Mouse (Mus musculus) hindbrain, embryonic 11.5 days (tissue): Measurements from ENCODE around the gene Cd8a. TPM values are rescaled to one million over a fixed set of nuclear protein-coding genes. Genes with fewer than 3 reads are reported as not detected.

ENCODE experiments used
- ATAC-seq: fragments of 200-750 bp; cut with Nextera tagmentation; 2 replicates; pipeline ENCODE4 v1.8.0; 2017; ENCODE audit warnings: mild to moderate bottlenecking, moderate TSS enrichment, moderate library complexity; ENCODE audit not compliant: low FRiP score
- DNase-seq: peaks from one replicate; pipeline ENCODE4 v3.0.0-alpha.2; 2015; ENCODE audit warnings: low spot score
- H3K27ac ChIP-seq: fragments of 300-500 bp; sonication (generic); 2 replicates; pipeline ENCODE4 v1.5.1; 2014; ENCODE audit warnings: mild to moderate bottlenecking, low read depth, low read length
- H3K27me3 ChIP-seq: fragments of 300-500 bp; sonication (generic); 2 replicates; pipeline ENCODE4 v1.6.1; 2014; ENCODE audit warnings: mild to moderate bottlenecking, low read length, moderate library complexity, mixed read lengths; ENCODE audit not compliant: control insufficient read depth, insufficient read depth
- H3K36me3 ChIP-seq: fragments of 300-500 bp; sonication (generic); 2 replicates; pipeline ENCODE4 v1.6.1; 2014; ENCODE audit warnings: mild to moderate bottlenecking, low read length, moderate library complexity, mixed read lengths; ENCODE audit not compliant: control insufficient read depth, insufficient read depth
- H3K4me1 ChIP-seq: fragments of 300-500 bp; sonication (generic); replicated peaks from 2 replicates; pipeline ENCODE4 v1.6.1; 2014; ENCODE audit warnings: low read length, mixed read lengths; ENCODE audit not compliant: control insufficient read depth, insufficient read depth
- H3K4me2 ChIP-seq: fragments of 300-500 bp; sonication (generic); replicated peaks from 2 replicates; pipeline ENCODE4 v1.6.1; 2014; ENCODE audit warnings: mild to moderate bottlenecking, low read depth, low read length
- H3K4me3 ChIP-seq: fragments of 300-500 bp; sonication (generic); 2 replicates; pipeline ENCODE4 v1.5.1; 2014; ENCODE audit warnings: low read depth, low read length
- H3K9ac ChIP-seq: fragments of 300-500 bp; sonication (generic); 2 replicates; pipeline ENCODE4 v1.6.1; 2014; ENCODE audit warnings: low read depth, low read length
- H3K9me3 ChIP-seq: fragments of 300-500 bp; sonication (generic); 2 replicates; pipeline ENCODE4 v1.6.1; 2016; ENCODE audit warnings: low read length; ENCODE audit not compliant: control insufficient read depth
- WGBS: fragments of 180-500 bp; shearing (Covaris S2); extraction: QIAGEN DNeasy Blood & Tissue Kit; methylation state at CpG from one replicate; pipeline ENCODE4 v1.1.7; 2014; 5-methylcytosine and 5-hydroxymethylcytosine counted together
- polyA plus RNA-seq: library from polyadenylated mRNA; unstranded; fragments of >200 nt; fragmentation: Nextera tagmentation; extraction: Ambion mirVana; gene quantifications from 2 replicates; pipeline ENCODE4 v1.2.1, GENCODE M21; 2014

Cd8a gene
- polyA plus RNA-seq, 1 experiment from 2014 or later = not detected

GRCm38 (mm10) chr6:71360221-71360620, 13.0 kb upstream of the Cd8a start:
- no peaks in the 10 kb centered on the region for H3K36me3 ChIP-seq
- ATAC-seq (no peak), DNase-seq (no peak)
- no peak overlapping the region for H3K4me3 ChIP-seq
- WGBS = 88% methylated on average over 4 of the region's 4 CpGs
- H3K27me3 ChIP-seq = no peaks in the 10 kb centered on the region
- H3K4me2 ChIP-seq = no peak overlapping the region
- H3K9ac ChIP-seq = no peak overlapping the region
- no peaks in the 10 kb centered on the region for H3K4me1 ChIP-seq
- no peaks in the 10 kb centered on the region for H3K9me3 ChIP-seq
- H3K27ac ChIP-seq = no peak overlapping the region

- no peak overlapping the region for H3K27ac ChIP-seq
- ATAC-seq (no peak), DNase-seq (no peak)
- H3K27me3 ChIP-seq = no peaks in the 10 kb centered on the region
- no peak overlapping the region for H3K9ac ChIP-seq
- 71% methylated on average over 5 of the region's 5 CpGs for WGBS
- no peaks in the 10 kb centered on the region for H3K4me1 ChIP-seq
- H3K4me3 ChIP-seq = no peak overlapping the region
- no peak overlapping the region for H3K4me2 ChIP-seq
- no peaks in the 10 kb centered on the region for H3K9me3 ChIP-seq
- no peaks in the 10 kb centered on the region for H3K36me3 ChIP-seq
Observed at GRCm38 (mm10) chr6:71360751-71361150, 12.5 kb upstream of the Cd8a start.

- Histone ChIP-seq H3K9me3 (no peaks in the 10 kb centered on the region), H3K4me2 (no peak overlapping the region), H3K4me3 (no peak overlapping the region), H3K27me3 (no peaks in the 10 kb centered on the region), H3K9ac (no peak overlapping the region), H3K27ac (no peak overlapping the region), H3K4me1 (no peaks in the 10 kb centered on the region), H3K36me3 (no peaks in the 10 kb centered on the region)
- ATAC-seq (no peak), DNase-seq (no peak)
- 89% methylated on average over 10 of the region's 10 CpGs for WGBS
Observed at GRCm38 (mm10) chr6:71361156-71361670, 12.0 kb upstream of the Cd8a start.

- ATAC-seq = no peak
Observed at GRCm38 (mm10) chr6:71363995-71364394, 9.2 kb upstream of the Cd8a start.

GRCm38 (mm10) chr6:71369416-71369815, 3.8 kb upstream of the Cd8a start:
- ATAC-seq = no peak
- no peak overlapping the region for H3K27ac ChIP-seq
- no peaks in the 10 kb centered on the region for H3K36me3 ChIP-seq
- no peak overlapping the region for H3K4me3 ChIP-seq
- no peaks in the 10 kb centered on the region for H3K4me1 ChIP-seq
- H3K9ac ChIP-seq = no peak overlapping the region
- H3K9me3 ChIP-seq = no peaks in the 10 kb centered on the region
- H3K4me2 ChIP-seq = no peak overlapping the region
- DNase-seq = no peak
- H3K27me3 ChIP-seq = no peaks in the 10 kb centered on the region
- WGBS = 96% methylated on average over 6 of the region's 6 CpGs

More at GRCm38 (mm10) chr6:71363995-71364394, 9.2 kb upstream of the Cd8a start:
- no peak overlapping the region for H3K27ac ChIP-seq
- H3K9me3 ChIP-seq = no peaks in the 10 kb centered on the region
- no peaks in the 10 kb centered on the region for H3K4me1 ChIP-seq
- no peaks in the 10 kb centered on the region for H3K27me3 ChIP-seq
- 74% methylated on average over 2 of the region's 2 CpGs for WGBS
- DNase-seq = no peak
- H3K4me3 ChIP-seq = no peak overlapping the region
- no peak overlapping the region for H3K4me2 ChIP-seq
- H3K36me3 ChIP-seq = no peaks in the 10 kb centered on the region
- no peak overlapping the region for H3K9ac ChIP-seq

- DNase-seq (no peak), ATAC-seq (no peak)
- H3K4me3 ChIP-seq = no peak overlapping the region
- no peak overlapping the region for H3K27ac ChIP-seq
- H3K4me1 ChIP-seq = no peaks in the 10 kb centered on the region
- no peak overlapping the region for H3K9ac ChIP-seq
- H3K36me3 ChIP-seq = no peaks in the 10 kb centered on the region
- no peaks in the 10 kb centered on the region for H3K27me3 ChIP-seq
- no peaks in the 10 kb centered on the region for H3K9me3 ChIP-seq
- WGBS = 87% methylated on average over 5 of the region's 5 CpGs
- H3K4me2 ChIP-seq = no peak overlapping the region
Observed at GRCm38 (mm10) chr6:71371085-71371605, 2.1 kb upstream of the Cd8a start.

- H3K27ac ChIP-seq = no peak overlapping the region
- H3K4me3 ChIP-seq = no peak overlapping the region
- ATAC-seq (no peak), DNase-seq (no peak)
- H3K36me3 ChIP-seq = no peaks in the 10 kb centered on the region
- no peaks in the 10 kb centered on the region for H3K4me1 ChIP-seq
- H3K9ac ChIP-seq = no peak overlapping the region
- no peak overlapping the region for H3K4me2 ChIP-seq
- H3K9me3 ChIP-seq = no peaks in the 10 kb centered on the region
- WGBS = 83% methylated on average over 5 of the region's 5 CpGs
- H3K27me3 ChIP-seq = no peaks in the 10 kb centered on the region
Observed at GRCm38 (mm10) chr6:71372041-71372720, 1.0 kb upstream of the Cd8a start.

- DNase-seq (no peak), ATAC-seq (no peak)
- WGBS = 87% methylated on average over 19 of the region's 19 CpGs
- Histone ChIP-seq H3K9ac (no peak overlapping the region), H3K27me3 (no peaks in the 10 kb centered on the region), H3K27ac (no peak overlapping the region), H3K4me2 (no peak overlapping the region), H3K9me3 (no peaks in the 10 kb centered on the region), H3K4me3 (no peak overlapping the region), H3K36me3 (no peaks in the 10 kb centered on the region), H3K4me1 (no peaks in the 10 kb centered on the region)
Observed at GRCm38 (mm10) chr6:71374311-71374829, 1.1 kb downstream of the Cd8a start.

- Histone ChIP-seq H3K9me3 (no peaks in the 10 kb centered on the region), H3K27me3 (no peaks in the 10 kb centered on the region), H3K36me3 (no peaks in the 10 kb centered on the region), H3K4me2 (no peak overlapping the region), H3K9ac (no peak overlapping the region), H3K4me1 (no peaks in the 10 kb centered on the region), H3K4me3 (no peak overlapping the region), H3K27ac (no peak overlapping the region)
- no peak for ATAC-seq
- DNase-seq = no peak
- WGBS = 85% methylated on average over 2 of the region's 2 CpGs
Observed at GRCm38 (mm10) chr6:71374921-71375320, 1.7 kb downstream of the Cd8a start.
